Mouse (Mus musculus) ES-E14 (cell line): ENCODE measurements around the gene Peg3. TPM values are rescaled to one million over a fixed set of nuclear protein-coding genes. Genes with fewer than 3 reads are reported as not detected.
A peak's percentile ranks its signal among the peaks of the same experiment; 100 is the strongest.

Experiments
- DNase-seq: peaks from one replicate; pipeline ENCODE4 v3.0.0-alpha.2; 2013; ENCODE audit warnings: low read depth, low spot score
- H3K27ac ChIP-seq: 2 replicates; pipeline ENCODE4 v1.5.1; 2012; ENCODE audit warnings: low read depth, mild to moderate bottlenecking, low read length, moderate library complexity, mixed read lengths; ENCODE audit not compliant: poor library complexity, insufficient read depth, severe bottlenecking
- H3K36me3 ChIP-seq: 2 replicates; pipeline ENCODE4 v1.6.1; 2012; ENCODE audit warnings: mild to moderate bottlenecking, low read length, moderate library complexity, mixed read lengths; ENCODE audit not compliant: control insufficient read depth, poor library complexity, insufficient read depth, severe bottlenecking
- H3K4me1 ChIP-seq, 2 experiments: fragments of 150-350 bp in 1 of 2; sonication (generic) in 1 of 2; 2 replicates each; pipeline ENCODE4 v1.6.1; 2012; ENCODE audit warnings: low read length in 2 of 2, mild to moderate bottlenecking in 1 of 2, mixed read lengths in 1 of 2; ENCODE audit not compliant: control insufficient read depth in 2 of 2, insufficient read depth in 2 of 2, poor library complexity in 1 of 2
- H3K4me3 ChIP-seq, 2 experiments: fragments of 150-350 bp in 1 of 2; sonication (generic) in 1 of 2; 2 replicates each; pipeline ENCODE4 v1.5.1; 2012; ENCODE audit warnings: low read length in 2 of 2, low read depth in 1 of 2, mild to moderate bottlenecking in 1 of 2, mixed read lengths in 1 of 2; ENCODE audit not compliant: insufficient read depth in 1 of 2, poor library complexity in 1 of 2, severe bottlenecking in 1 of 2
- H3K9ac ChIP-seq: 2 replicates; pipeline ENCODE4 v1.6.1; 2012; ENCODE audit warnings: low read depth, mild to moderate bottlenecking, low read length, mixed read lengths; ENCODE audit not compliant: poor library complexity, insufficient read depth, severe bottlenecking
- H3K9me3 ChIP-seq: fragments of 150-350 bp; sonication (generic); 2 replicates; pipeline ENCODE4 v1.6.1; 2012; ENCODE audit warnings: low read depth, mild to moderate bottlenecking, low read length; ENCODE audit not compliant: control insufficient read depth, insufficient read depth
- CHD2 ChIP-seq: IDR thresholded peaks from 2 replicates; pipeline ENCODE4 v1.6.1; 2014; ENCODE audit warnings: mild to moderate bottlenecking, low read depth, low read length, inconsistent platforms
- HCFC1 ChIP-seq: IDR thresholded peaks from 2 replicates; pipeline ENCODE4 v1.6.1; 2012; ENCODE audit warnings: low read length, inconsistent platforms, borderline replicate concordance; ENCODE audit not compliant: insufficient read depth
- MAFK ChIP-seq: IDR thresholded peaks from 2 replicates; pipeline ENCODE4 v1.6.1; 2014; ENCODE audit warnings: mild to moderate bottlenecking, low read depth, low read length, inconsistent platforms; ENCODE audit not compliant: insufficient read depth
- ZC3H11A ChIP-seq: IDR thresholded peaks from 2 replicates; pipeline ENCODE4 v1.6.1; 2012; ENCODE audit warnings: low read depth, mild to moderate bottlenecking, inconsistent platforms, low read length, borderline replicate concordance
- ZNF384 ChIP-seq: IDR thresholded peaks from 2 replicates; pipeline ENCODE4 v1.6.1; 2012; ENCODE audit warnings: low read depth, low read length, inconsistent platforms
- in situ Hi-C, 2 experiments: fragments of 600-800 bp; cut with MboI; formaldehyde crosslinking; loops; one replicate each; pipeline ENCODE4 v1.15.1; 2025; ENCODE audit warnings: low sequenced_read_pairs in 2 of 2, inconsistent platforms in 1 of 2; ENCODE audit not compliant: unreplicated experiment in 2 of 2
- total RNA-seq: library from RNA; depleted of rRNA; stranded (reverse); fragments of 300-350 nt; gene quantifications from 2 replicates; pipeline ENCODE4 v1.2.3, GENCODE M21; 2012; rRNA removed

Gene Peg3
- total RNA-seq, 1 experiment, result 80.4 TPM

DNA sequence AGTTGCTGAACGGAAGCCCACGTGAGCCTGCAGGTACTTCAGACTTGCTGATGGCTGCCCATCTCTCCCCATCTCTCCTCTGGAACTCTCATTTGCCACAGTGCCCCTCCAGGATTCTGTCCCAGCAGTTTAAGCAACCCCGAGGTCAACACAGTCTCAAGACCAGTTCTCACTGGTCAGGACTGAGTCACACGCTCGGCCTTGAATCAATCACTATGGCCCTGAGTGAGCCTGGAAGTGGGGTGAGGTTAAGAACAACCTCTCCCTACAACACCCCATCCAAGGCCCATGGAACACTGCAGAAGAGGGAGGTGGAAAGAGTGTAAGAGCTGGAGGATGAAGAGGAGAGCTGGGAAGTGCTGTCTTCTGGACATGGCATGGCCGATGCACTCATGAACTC lies 44.7 kb downstream of the Peg3 start:
- no peak for TF ChIP-seq MAFK
- no peak for TF ChIP-seq ZC3H11A
- no peak for TF ChIP-seq CHD2
- TF ChIP-seq HCFC1, result no peak
- no peak for TF ChIP-seq ZNF384
- H3K4me1 ChIP-seq, result no peaks in the 10 kb centered on the region
- H3K9me3 ChIP-seq, result no peaks in the 10 kb centered on the region
- no peaks in the 10 kb centered on the region for H3K36me3 ChIP-seq
- DNase-seq, result no peak
- no peak overlapping the region for H3K27ac ChIP-seq
- H3K4me3 ChIP-seq, result no peak overlapping the region
- H3K9ac ChIP-seq, result no peak overlapping the region
- in situ Hi-C loops, result no loop called here

DNA sequence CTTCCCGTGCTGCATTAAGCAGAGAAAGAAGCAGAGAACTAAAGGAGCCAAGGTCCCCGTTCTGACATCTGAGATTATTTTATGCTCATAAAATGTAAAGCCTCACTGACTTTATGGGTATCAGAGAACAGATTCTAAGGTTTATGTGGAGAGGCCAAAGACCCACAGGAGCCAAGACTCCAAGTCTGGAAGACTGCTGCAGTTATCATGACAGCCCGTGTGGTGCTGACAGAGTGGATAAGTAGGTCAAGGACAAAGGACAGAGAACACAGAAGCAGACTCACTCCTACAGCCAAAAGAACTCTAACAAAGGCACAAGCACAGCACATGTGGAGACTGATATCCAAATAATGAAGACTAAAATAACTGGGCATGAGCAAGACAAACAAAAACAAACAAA lies 63.5 kb downstream of the Peg3 start:
- no peak overlapping the region for H3K27ac ChIP-seq
- H3K4me1 ChIP-seq, result no peaks in the 10 kb centered on the region
- H3K36me3 ChIP-seq, result no peaks in the 10 kb centered on the region
- in situ Hi-C loops, result no loop called here
- H3K9me3 ChIP-seq, result no peaks in the 10 kb centered on the region
- no peak overlapping the region for H3K9ac ChIP-seq
- no peak for DNase-seq
- H3K4me3 ChIP-seq, result no peak overlapping the region
- TF ChIP-seq MAFK, result no peak
- TF ChIP-seq ZC3H11A, result no peak
- TF ChIP-seq HCFC1, result no peak
- TF ChIP-seq CHD2, result no peak
- no peak for TF ChIP-seq ZNF384

DNA sequence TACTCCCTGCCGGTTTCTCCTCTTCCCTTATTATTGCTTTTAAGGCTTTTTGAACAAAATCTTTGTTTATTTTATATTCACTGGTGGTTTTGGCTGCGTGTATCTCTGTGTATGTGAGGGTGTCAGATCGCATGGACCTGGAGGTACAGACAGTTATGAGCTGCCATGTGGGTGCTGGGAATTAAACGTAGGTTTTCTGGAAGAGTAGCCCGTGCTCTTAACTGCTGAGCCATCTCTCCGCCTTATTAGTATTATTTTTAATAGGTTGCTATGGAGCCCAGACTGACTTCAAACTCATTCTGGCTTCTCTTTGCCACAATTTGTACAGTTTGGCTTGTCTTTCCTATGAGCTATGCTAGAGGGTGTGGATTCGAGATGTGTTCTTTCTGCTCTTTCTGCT lies 66.8 kb downstream of the Peg3 start:
- H3K4me3 ChIP-seq, result no peak overlapping the region
- no peak overlapping the region for H3K27ac ChIP-seq
- TF ChIP-seq MAFK (no peak), HCFC1 (no peak)
- peaks cover 0 to 5% of the 10 kb centered on the region in 2 experiments; a peak in 1 of 4 replicates for H3K4me1 ChIP-seq
- no peaks in the 10 kb centered on the region for H3K9me3 ChIP-seq
- in situ Hi-C loops, result no loop called here
- H3K9ac ChIP-seq, result no peak overlapping the region
- H3K36me3 ChIP-seq, result no peaks in the 10 kb centered on the region
- no peak for DNase-seq

DNA sequence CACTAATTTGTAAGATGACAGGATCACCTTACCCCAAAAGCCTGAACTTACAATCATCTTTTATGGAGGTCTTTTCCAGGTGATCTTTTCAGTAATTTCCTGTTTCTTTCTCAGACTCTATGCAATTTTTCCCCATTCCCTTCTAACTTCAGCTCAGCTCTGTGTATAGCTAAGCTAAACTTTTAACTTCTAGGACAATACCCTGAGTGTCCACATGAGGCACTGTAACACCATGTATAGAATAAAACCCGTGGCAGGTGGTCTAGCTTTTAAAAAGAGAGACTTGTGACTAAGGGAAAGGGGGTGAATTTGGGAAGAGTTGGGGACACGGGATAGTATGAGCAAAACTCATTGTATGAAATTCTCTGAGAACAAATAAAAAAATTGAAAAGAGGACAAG lies 70.6 kb downstream of the Peg3 start:
- Histone ChIP-seq H3K4me1 (peaks cover 2 to 5% of the 10 kb centered on the region in 2 experiments; a peak in 1 of 4 replicates), H3K27ac (no peak overlapping the region), H3K36me3 (no peaks in the 10 kb centered on the region), H3K9me3 (no peaks in the 10 kb centered on the region), H3K9ac (no peak overlapping the region), H3K4me3 (no peak overlapping the region)
- in situ Hi-C loops, result no loop called here
- peak; percentile 51 for DNase-seq
- TF ChIP-seq MAFK (no peak), ZC3H11A (0 out of 2 replicates have a peak, but pooled peaks have one; percentile 22), CHD2 (no peak)

DNA sequence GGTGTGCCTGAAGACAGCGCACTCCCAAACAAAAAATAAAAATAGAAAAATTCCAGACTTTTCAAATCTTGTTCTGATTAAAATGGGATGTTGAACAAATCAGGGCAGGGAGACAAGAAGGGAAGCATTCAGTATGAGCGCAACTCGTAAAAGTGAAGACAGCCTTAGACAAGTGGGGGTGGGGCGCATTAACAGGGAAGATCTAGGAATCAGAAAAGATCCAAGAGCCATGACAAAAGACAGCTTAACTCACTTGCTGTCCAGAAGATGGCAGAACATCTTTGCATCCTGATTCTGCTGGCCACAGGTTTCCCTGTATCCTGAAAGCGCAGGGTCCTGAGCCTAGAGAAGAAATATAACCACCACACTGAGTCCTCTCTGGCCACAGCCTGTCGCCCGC lies 71.6 kb downstream of the Peg3 start:
- peaks cover 2 to 5% of the 10 kb centered on the region in 2 experiments; a peak in 1 of 4 replicates for H3K4me1 ChIP-seq
- no peak overlapping the region for H3K27ac ChIP-seq
- no peaks in the 10 kb centered on the region for H3K36me3 ChIP-seq
- no peaks in the 10 kb centered on the region for H3K9me3 ChIP-seq
- TF ChIP-seq CHD2 (no peak), ZC3H11A (no peak), ZNF384 (no peak), MAFK (no peak), HCFC1 (no peak)
- H3K4me3 ChIP-seq, result no peak overlapping the region
- DNase-seq, result peak; percentile 29
- in situ Hi-C loops, result no loop called here
- H3K9ac ChIP-seq, result no peak overlapping the region

Other genes starting within 250 kb of the Peg3 start
- not detected in 2 replicates for gene Olfr5, start 243.5 kb downstream of the Peg3 start, total RNA-seq
- gene Olfr1347, start 230.7 kb downstream of the Peg3 start, total RNA-seq, result not detected in 2 replicates
- gene Olfr1348, start 221.7 kb downstream of the Peg3 start, total RNA-seq, result not detected in 2 replicates
- gene Olfr1349, start 207.5 kb downstream of the Peg3 start, total RNA-seq, result not detected in 2 replicates
- not detected in 2 replicates for gene Olfr1350, start 165.6 kb downstream of the Peg3 start, total RNA-seq
- 0.95 and 1.7 TPM in 2 replicates for gene Zim1, start 34.0 kb downstream of the Peg3 start, total RNA-seq
- 2.5 and 4.5 TPM in 2 replicates for gene Usp29, start 147 bp upstream of the Peg3 start, total RNA-seq